Mouse (Mus musculus) intestine, embryonic 15.5 days (tissue): ENCODE measurements around the gene Gca. TPM values are rescaled to one million over a fixed set of nuclear protein-coding genes. Genes with fewer than 3 reads are reported as not detected.

Experiments used
- polyA plus RNA-seq: library from polyadenylated mRNA; unstranded; fragments of >200 nt; fragmentation: Nextera tagmentation; extraction: Ambion mirVana; gene quantifications from 2 replicates; pipeline ENCODE4 v1.2.1, GENCODE M21; 2015

The Gca gene
- polyA plus RNA-seq, 1 experiment from 2014 or later, result 8.8 TPM

Other genes starting within 250 kb of the Gca start
- 53.2 and 65.9 TPM in 2 replicates for gene Gcg, start 180.6 kb upstream of the Gca start, polyA plus RNA-seq
- gene Fap, start 90.2 kb upstream of the Gca start, polyA plus RNA-seq, result 11.9 and 12.4 TPM in 2 replicates
- 5.2 and 7.0 TPM in 2 replicates for gene Ifih1, start 18.0 kb upstream of the Gca start, polyA plus RNA-seq